Comparison of ENCODE assay signal across 9 mouse cellular contexts in the genomic region with DNA sequence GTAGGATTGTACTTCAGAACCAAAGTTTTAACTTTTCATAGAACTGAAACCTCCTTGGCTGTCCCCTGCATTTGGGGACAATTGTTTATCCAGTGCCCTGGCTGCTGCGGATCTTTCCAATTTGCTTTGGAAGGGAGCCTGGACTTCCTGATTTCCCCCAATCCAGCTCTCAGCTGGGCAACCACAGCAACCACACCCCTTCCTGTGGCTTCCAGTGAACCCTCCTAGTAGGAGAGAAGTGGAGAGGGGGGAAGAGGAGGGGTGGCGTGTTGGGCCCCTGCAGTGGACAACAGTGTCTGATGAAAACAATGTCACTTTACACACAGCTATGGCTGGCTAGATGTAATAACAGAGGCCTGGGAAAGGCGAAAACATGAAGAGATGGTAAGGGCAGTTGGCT.
DNase-seq lines count a peak whose midpoint lies in the region; ATAC-seq and TF ChIP-seq lines count a peak whose summit lies in the region.
"Had no signal": no experiment of that assay in that cellular context is flagged by ENCODE, and none has a peak within 500 bp of the region (broad histone marks: within the 10 kb centered on the region; RNA-seq: fewer than 3 reads in every experiment).

No protein-coding gene starts in this region.

- H3K36me3 ChIP-seq in forebrain, embryonic 15.5 days = no peaks in the 10 kb centered on the region
- no peaks in the 10 kb centered on the region for H3K36me3 ChIP-seq in forebrain, embryonic 14.5 days (ENCODE audit: control insufficient read depth, insufficient read depth, low read length)
- H3K36me3 ChIP-seq in hindbrain, postnatal 0 days (ENCODE audit: insufficient read depth, low read length) = no peaks in the 10 kb centered on the region
- no peaks in the 10 kb centered on the region for H3K36me3 ChIP-seq in liver, embryonic 12.5 days
- H3K36me3 ChIP-seq in neural tube, embryonic 15.5 days = no peaks in the 10 kb centered on the region

- WGBS in forebrain, embryonic 15.5 days = 42% methylated on average over 3 of the region's 3 CpGs
- WGBS in forebrain, embryonic 14.5 days = 38% methylated on average over 3 of the region's 3 CpGs
- WGBS in hindbrain, postnatal 0 days = 40% methylated on average over 3 of the region's 3 CpGs
- WGBS in liver, embryonic 12.5 days (ENCODE audit: insufficient replicate concordance) = 13% methylated on average over 3 of the region's 3 CpGs
- WGBS in neural tube, embryonic 15.5 days = 44% methylated on average over 3 of the region's 3 CpGs

- H3K27me3 ChIP-seq in forebrain, embryonic 15.5 days = no peaks in the 10 kb centered on the region
- H3K27me3 ChIP-seq in forebrain, embryonic 14.5 days (replicated peaks; ENCODE audit: control insufficient read depth, insufficient read depth, low read length) = no peaks in the 10 kb centered on the region
- no peaks in the 10 kb centered on the region for H3K27me3 ChIP-seq in hindbrain, postnatal 0 days (ENCODE audit: insufficient read depth, low read length)
- H3K27me3 ChIP-seq in liver, embryonic 12.5 days (replicated peaks) = no peaks in the 10 kb centered on the region
- H3K27me3 ChIP-seq in neural tube, embryonic 15.5 days (replicated peaks) = no peaks in the 10 kb centered on the region

- intact Hi-C loops in gastrocnemius, adult 2 months (cut with DNase I) = loop anchor here (5.0 kb wide), 1 partner anchor 37 kb away; no protein-coding TSS in a partner anchor

- DNase-seq in forebrain, embryonic 14.5 days (ENCODE audit: low spot score) = no peak
- peak; percentile 68 for DNase-seq in gastrocnemius, adult 2 months
- peak; percentile 62 for DNase-seq in hindbrain, postnatal 0 days (ENCODE audit: low spot score)
- DNase-seq in cerebellum, postnatal 36 days = no peak

- ATAC-seq in forebrain, embryonic 15.5 days (replicated peaks) = no peak
- ATAC-seq in forebrain, embryonic 14.5 days = no peak
- ATAC-seq in hindbrain, postnatal 0 days = peak; percentile 54; the same call in 1 of the 2 replicates
- no peak for ATAC-seq in liver, embryonic 12.5 days
- peak; percentile 69; the same call in 1 of the 2 replicates for ATAC-seq in neural tube, embryonic 15.5 days (ENCODE audit: low FRiP score)
- ATAC-seq in CD4-positive, CD25-positive, alpha-beta regulatory T cell, adult 4 months = no peak

- H3K27ac ChIP-seq in forebrain, embryonic 15.5 days (replicated peaks) = 0 out of 2 replicates have a peak overlapping the region, but pooled peaks have one; percentile 25
- no peak overlapping the region for H3K27ac ChIP-seq in forebrain, embryonic 14.5 days (ENCODE audit: low read depth, low read length)
- H3K27ac ChIP-seq in gastrocnemius, adult 2 months = peak overlapping the region; percentile 85
- peak overlapping the region; percentile 68 for H3K27ac ChIP-seq in hindbrain, postnatal 0 days
- peak overlapping the region; percentile 55 for H3K27ac ChIP-seq in liver, embryonic 12.5 days
- H3K27ac ChIP-seq in neural tube, embryonic 15.5 days (replicated peaks) = peak overlapping the region; percentile 71

- peaks cover 34% of the 10 kb centered on the region for H3K4me1 ChIP-seq in forebrain, embryonic 15.5 days
- peaks cover 17% of the 10 kb centered on the region for H3K4me1 ChIP-seq in forebrain, embryonic 14.5 days (ENCODE audit: control insufficient read depth, insufficient read depth, low read length)
- peaks cover 22% of the 10 kb centered on the region for H3K4me1 ChIP-seq in hindbrain, postnatal 0 days (ENCODE audit: insufficient read depth, low read length)
- H3K4me1 ChIP-seq in liver, embryonic 12.5 days = peaks cover 71% of the 10 kb centered on the region
- peaks cover 35% of the 10 kb centered on the region for H3K4me1 ChIP-seq in neural tube, embryonic 15.5 days

- H3K4me2 ChIP-seq in forebrain, embryonic 15.5 days (replicated peaks) = no peak overlapping the region
- no peak overlapping the region for H3K4me2 ChIP-seq in forebrain, embryonic 14.5 days (ENCODE audit: low read length)
- H3K4me2 ChIP-seq in hindbrain, postnatal 0 days (ENCODE audit: low read depth, low read length) = no peak overlapping the region
- H3K4me2 ChIP-seq in liver, embryonic 12.5 days = peak overlapping the region; percentile 30
- no peak overlapping the region for H3K4me2 ChIP-seq in neural tube, embryonic 15.5 days

- no peak overlapping the region for H3K4me3 ChIP-seq in forebrain, embryonic 15.5 days
- H3K4me3 ChIP-seq in forebrain, embryonic 14.5 days (ENCODE audit: low read depth, low read length) = no peak overlapping the region
- peak overlapping the region; percentile 25 for H3K4me3 ChIP-seq in gastrocnemius, adult 2 months
- no peak overlapping the region for H3K4me3 ChIP-seq in hindbrain, postnatal 0 days (ENCODE audit: low read length)
- no peak overlapping the region for H3K4me3 ChIP-seq in liver, embryonic 12.5 days
- H3K4me3 ChIP-seq in neural tube, embryonic 15.5 days (replicated peaks) = no peak overlapping the region
- H3K4me3 ChIP-seq: erythroblast, embryonic 14.5 days had no signal

- H3K9ac ChIP-seq in forebrain, embryonic 15.5 days (replicated peaks) = no peak overlapping the region; the same call in 1 of the 2 replicates
- H3K9ac ChIP-seq in forebrain, embryonic 14.5 days (ENCODE audit: low read length) = no peak overlapping the region
- H3K9ac ChIP-seq in hindbrain, postnatal 0 days (replicated peaks; ENCODE audit: low read length) = no peak overlapping the region
- H3K9ac ChIP-seq in liver, embryonic 12.5 days = no peak overlapping the region
- no peak overlapping the region for H3K9ac ChIP-seq in neural tube, embryonic 15.5 days (replicated peaks)

- no peaks in the 10 kb centered on the region for H3K9me3 ChIP-seq in forebrain, embryonic 15.5 days
- H3K9me3 ChIP-seq in forebrain, embryonic 14.5 days (replicated peaks; ENCODE audit: control insufficient read depth, low read length) = no peaks in the 10 kb centered on the region
- H3K9me3 ChIP-seq in hindbrain, postnatal 0 days (ENCODE audit: low read length) = no peaks in the 10 kb centered on the region
- H3K9me3 ChIP-seq in liver, embryonic 12.5 days (replicated peaks) = no peaks in the 10 kb centered on the region
- no peaks in the 10 kb centered on the region for H3K9me3 ChIP-seq in neural tube, embryonic 15.5 days (replicated peaks)

- TF ChIP-seq CTCF in gastrocnemius, adult 2 months (IDR thresholded peaks at IDR 0.05) = no peak
- no peak for TF ChIP-seq CTCF in hindbrain, postnatal 0 days (IDR thresholded peaks at IDR 0.05; ENCODE audit: low read depth)

Comparison
In these comparisons a context has a peak if more than half of its experiments do, and no peak if none do; other contexts are left out.
1. ATAC-seq: peak in hindbrain, postnatal 0 days (single experiment) and neural tube, embryonic 15.5 days (single experiment); none in forebrain, embryonic 15.5 days (single experiment), forebrain, embryonic 14.5 days (single experiment), liver, embryonic 12.5 days (single experiment) and CD4-positive, CD25-positive, alpha-beta regulatory T cell, adult 4 months (single experiment).
2. DNase-seq: peak in gastrocnemius, adult 2 months (single experiment) and hindbrain, postnatal 0 days (single experiment); none in forebrain, embryonic 14.5 days (single experiment) and cerebellum, postnatal 36 days (0 of 2).